Mouse (Mus musculus) midbrain, embryonic 14.5 days (tissue): ENCODE data around the gene Efemp2. TPM values are rescaled to one million over a fixed set of nuclear protein-coding genes. Genes with fewer than 3 reads are reported as not detected.
A peak's percentile ranks its signal among the peaks of the same experiment; 100 is the strongest.

Experiments used
- ATAC-seq: fragments of 200-750 bp; cut with Nextera tagmentation; 2 replicates; pipeline ENCODE4 v1.8.0; 2017; ENCODE audit warnings: moderate number of reproducible peaks, moderate library complexity; ENCODE audit not compliant: low FRiP score, low TSS enrichment
- DNase-seq: peaks from one replicate; pipeline ENCODE4 v3.0.0-alpha.2; 2015
- H3K27ac ChIP-seq: fragments of 300-500 bp; sonication (generic); replicated peaks from 2 replicates; pipeline ENCODE4 v1.5.1; 2014; ENCODE audit warnings: mild to moderate bottlenecking, low read depth, low read length, moderate library complexity
- H3K27me3 ChIP-seq: fragments of 300-500 bp; sonication (generic); 2 replicates; pipeline ENCODE4 v1.6.1; 2014; ENCODE audit warnings: low read length, control low read depth, mixed read lengths; ENCODE audit not compliant: control insufficient read depth, insufficient read depth
- H3K36me3 ChIP-seq: fragments of 300-500 bp; sonication (generic); 2 replicates; pipeline ENCODE4 v1.6.1; 2014; ENCODE audit warnings: low read length, control low read depth; ENCODE audit not compliant: control insufficient read depth, insufficient read depth
- H3K4me1 ChIP-seq: fragments of 300-500 bp; sonication (generic); 2 replicates; pipeline ENCODE4 v1.6.1; 2014; ENCODE audit warnings: mild to moderate bottlenecking, antibody characterized with exemption, low read length, control low read depth; ENCODE audit not compliant: control insufficient read depth, insufficient read depth
- H3K4me2 ChIP-seq: fragments of 300-500 bp; sonication (generic); 2 replicates; pipeline ENCODE4 v1.6.1; 2014; ENCODE audit warnings: mild to moderate bottlenecking, low read length, moderate library complexity
- H3K4me3 ChIP-seq: fragments of 300-500 bp; sonication (generic); replicated peaks from 2 replicates; pipeline ENCODE4 v1.5.1; 2014; ENCODE audit warnings: low read depth, low read length
- H3K9ac ChIP-seq: fragments of 300-500 bp; sonication (generic); replicated peaks from 2 replicates; pipeline ENCODE4 v1.6.1; 2014; ENCODE audit warnings: mild to moderate bottlenecking, low read length, moderate library complexity
- H3K9me3 ChIP-seq: fragments of 300-500 bp; sonication (generic); 2 replicates; pipeline ENCODE4 v1.6.1; 2016; ENCODE audit warnings: low read length, control low read depth, mixed read lengths; ENCODE audit not compliant: control insufficient read depth
- WGBS: fragments of 180-500 bp; shearing (Covaris S2); extraction: QIAGEN DNeasy Blood & Tissue Kit; methylation state at CpG from one replicate; pipeline ENCODE4 v1.1.7; 2014; 5-methylcytosine and 5-hydroxymethylcytosine counted together
- polyA plus RNA-seq: library from polyadenylated mRNA; unstranded; fragments of >200 nt; fragmentation: Nextera tagmentation; extraction: Ambion mirVana; gene quantifications from 2 replicates; pipeline ENCODE4 v1.2.1, GENCODE M21; 2014

Gene Efemp2
- polyA plus RNA-seq, 1 experiment from 2014 or later: 28.7 TPM

- H3K4me2 ChIP-seq: peak overlapping the region; percentile 90
- H3K27me3 ChIP-seq: peaks cover 57% of the 10 kb centered on the region
- H3K4me3 ChIP-seq: peak overlapping the region; percentile 50
- ATAC-seq (no peak), DNase-seq (no peak)
- WGBS: 7% methylated on average over 36 of the region's 36 CpGs
- peak overlapping the region; percentile 18; the same call in 1 of the 2 replicates for H3K9ac ChIP-seq
- no peaks in the 10 kb centered on the region for H3K36me3 ChIP-seq
- H3K27ac ChIP-seq: no peak overlapping the region
- H3K4me1 ChIP-seq: peaks cover 15% of the 10 kb centered on the region
- no peaks in the 10 kb centered on the region; the same call in 1 of the 2 replicates for H3K9me3 ChIP-seq
Observed at GRCm38 (mm10) chr19:5448354-5449150, 25.2 kb upstream of the Efemp2 start.

GRCm38 (mm10) chr19:5449673-5450072, 24.1 kb upstream of the Efemp2 start:
- Histone ChIP-seq H3K27ac (no peak overlapping the region), H3K4me2 (no peak overlapping the region), H3K4me1 (peaks cover 16% of the 10 kb centered on the region), H3K36me3 (no peaks in the 10 kb centered on the region), H3K9ac (no peak overlapping the region), H3K27me3 (peaks cover 57% of the 10 kb centered on the region), H3K4me3 (no peak overlapping the region), H3K9me3 (no peaks in the 10 kb centered on the region; the same call in 1 of the 2 replicates)
- no peak for DNase-seq
- ATAC-seq: no peak
- 84% methylated on average over 3 of the region's 3 CpGs for WGBS

GRCm38 (mm10) chr19:5451766-5452165, 22.0 kb upstream of the Efemp2 start:
- no peak for DNase-seq
- Histone ChIP-seq H3K9ac (no peak overlapping the region), H3K36me3 (0 out of 2 replicates have a peak, but pooled peaks cover 3% of the 10 kb centered on the region), H3K27ac (no peak overlapping the region), H3K27me3 (peaks cover 42% of the 10 kb centered on the region), H3K4me2 (no peak overlapping the region), H3K4me3 (no peak overlapping the region), H3K9me3 (no peaks in the 10 kb centered on the region; the same call in 1 of the 2 replicates), H3K4me1 (peaks cover 36% of the 10 kb centered on the region)
- 75% methylated on average over 6 of the region's 6 CpGs for WGBS
- no peak for ATAC-seq

GRCm38 (mm10) chr19:5455037-5455436, 18.7 kb upstream of the Efemp2 start:
- Histone ChIP-seq H3K9ac (peak overlapping the region; percentile 4; the same call in 1 of the 2 replicates), H3K9me3 (no peaks in the 10 kb centered on the region), H3K4me3 (0 out of 2 replicates have a peak overlapping the region, but pooled peaks have one; percentile 85), H3K27ac (no peak overlapping the region), H3K4me2 (peak overlapping the region; percentile 98), H3K36me3 (0 out of 2 replicates have a peak, but pooled peaks cover 3% of the 10 kb centered on the region), H3K27me3 (peaks cover 10% of the 10 kb centered on the region), H3K4me1 (peaks cover 31% of the 10 kb centered on the region)
- ATAC-seq (no peak), DNase-seq (no peak)
- 83% methylated on average over 12 of the region's 12 CpGs for WGBS

GRCm38 (mm10) chr19:5455568-5455967, 18.2 kb upstream of the Efemp2 start:
- WGBS: 58% methylated on average over 8 of the region's 8 CpGs
- no peak for ATAC-seq
- peak overlapping the region; percentile 85 for H3K4me3 ChIP-seq
- H3K4me1 ChIP-seq: peaks cover 33% of the 10 kb centered on the region
- H3K4me2 ChIP-seq: peak overlapping the region; percentile 98
- peak overlapping the region; percentile 91 for H3K9ac ChIP-seq
- H3K9me3 ChIP-seq: no peaks in the 10 kb centered on the region
- no peak for DNase-seq
- H3K27ac ChIP-seq: no peak overlapping the region
- H3K36me3 ChIP-seq: 0 out of 2 replicates have a peak, but pooled peaks cover 3% of the 10 kb centered on the region
- peaks cover 4% of the 10 kb centered on the region for H3K27me3 ChIP-seq

- Histone ChIP-seq H3K27ac (peak overlapping the region; percentile 96), H3K4me3 (peak overlapping the region; percentile 85), H3K27me3 (no peaks in the 10 kb centered on the region), H3K4me2 (peak overlapping the region; percentile 98), H3K9me3 (no peaks in the 10 kb centered on the region), H3K9ac (peak overlapping the region; percentile 91), H3K4me1 (peaks cover 38% of the 10 kb centered on the region), H3K36me3 (0 out of 2 replicates have a peak, but pooled peaks cover 3% of the 10 kb centered on the region)
- no peak for ATAC-seq
- WGBS: 4% methylated on average over 26 of the region's 26 CpGs
- no peak for DNase-seq
Observed at GRCm38 (mm10) chr19:5456241-5456921, 17.4 kb upstream of the Efemp2 start.

GRCm38 (mm10) chr19:5456922-5457745, 16.6 kb upstream of the Efemp2 start:
- peak; percentile 93 for ATAC-seq
- H3K9me3 ChIP-seq: no peaks in the 10 kb centered on the region

More at GRCm38 (mm10) chr19:5456922-5457745, 16.6 kb upstream of the Efemp2 start:
- no peaks in the 10 kb centered on the region for H3K27me3 ChIP-seq
- peak overlapping the region; percentile 85 for H3K4me3 ChIP-seq
- H3K4me1 ChIP-seq: peaks cover 39% of the 10 kb centered on the region
- H3K27ac ChIP-seq: peak overlapping the region; percentile 96
- peak overlapping the region; percentile 98 for H3K4me2 ChIP-seq
- H3K9ac ChIP-seq: peak overlapping the region; percentile 91
- under 1% methylated on average over 70 of the region's 70 CpGs for WGBS
- DNase-seq: peak; percentile 97
- 0 out of 2 replicates have a peak, but pooled peaks cover 3% of the 10 kb centered on the region for H3K36me3 ChIP-seq
